Mouse (Mus musculus) lung, postnatal 0 days (tissue): ENCODE measurements at regions not wholly inside any gene's neighbourhood (a gene's known extent, or its start where the extent isn't known, plus 50 kb on each side); places are given as distances from the start of the nearest gene placed in this dataset.

Source experiments
- ATAC-seq: fragments of 200-750 bp; cut with Nextera tagmentation; 2 replicates; pipeline ENCODE4 v1.8.0; 2017; ENCODE audit warnings: moderate library complexity
- DNase-seq: peaks from one replicate; pipeline ENCODE4 v3.0.0-alpha.2; 2016; ENCODE audit warnings: low spot score
- H3K27ac ChIP-seq: fragments of 300-500 bp; sonication (generic); 2 replicates; pipeline ENCODE4 v1.5.1; 2014; ENCODE audit warnings: antibody characterized with exemption, mild to moderate bottlenecking, low read length, mixed read lengths
- H3K27me3 ChIP-seq: fragments of 300-500 bp; sonication (generic); replicated peaks from 2 replicates; pipeline ENCODE4 v1.6.1; 2014; ENCODE audit warnings: low read length, mixed read lengths; ENCODE audit not compliant: insufficient read depth
- H3K36me3 ChIP-seq: fragments of 300-500 bp; sonication (generic); 2 replicates; pipeline ENCODE4 v1.6.1; 2014; ENCODE audit warnings: low read length, mixed read lengths; ENCODE audit not compliant: insufficient read depth
- H3K4me1 ChIP-seq: fragments of 300-500 bp; sonication (generic); 2 replicates; pipeline ENCODE4 v1.6.1; 2014; ENCODE audit warnings: antibody characterized with exemption, low read depth, low read length, mixed read lengths; ENCODE audit not compliant: insufficient read depth
- H3K4me2 ChIP-seq: fragments of 300-500 bp; sonication (generic); replicated peaks from 2 replicates; pipeline ENCODE4 v1.6.1; 2014; ENCODE audit warnings: low read depth, mild to moderate bottlenecking, low read length, moderate library complexity, mixed read lengths
- H3K4me3 ChIP-seq: fragments of 300-500 bp; sonication (generic); 2 replicates; pipeline ENCODE4 v1.5.1; 2014; ENCODE audit warnings: low read depth, low read length
- H3K9ac ChIP-seq: fragments of 300-500 bp; sonication (generic); replicated peaks from 2 replicates; pipeline ENCODE4 v1.6.1; 2014; ENCODE audit warnings: low read depth, mild to moderate bottlenecking
- H3K9me3 ChIP-seq: fragments of 300-500 bp; sonication (generic); 2 replicates; pipeline ENCODE4 v1.6.1; 2016; ENCODE audit warnings: low read length, mixed read lengths
- CTCF ChIP-seq: IDR thresholded peaks from 2 replicates; pipeline ENCODE4 v1.5.1; 2016; ENCODE audit warnings: antibody characterized with exemption, mild to moderate bottlenecking
- EP300 ChIP-seq: IDR thresholded peaks from 2 replicates; pipeline ENCODE4 v1.6.1; 2016; ENCODE audit warnings: antibody characterized with exemption, mild to moderate bottlenecking, control low read depth
- WGBS: fragments of 180-500 bp; shearing (Covaris S2); extraction: QIAGEN DNeasy Blood & Tissue Kit; methylation state at CpG from one replicate; pipeline ENCODE4 v1.1.7; 2014; 5-methylcytosine and 5-hydroxymethylcytosine counted together

- H3K4me2 ChIP-seq = no peak overlapping the region
- TF ChIP-seq CTCF (no peak), EP300 (no peak)
- WGBS = 79% methylated on average over 10 of the region's 10 CpGs
- ATAC-seq = no peak
- no peak for DNase-seq
- no peaks in the 10 kb centered on the region for H3K27me3 ChIP-seq
- H3K36me3 ChIP-seq = no peaks in the 10 kb centered on the region
- no peak overlapping the region for H3K27ac ChIP-seq
- H3K4me3 ChIP-seq = no peak overlapping the region
- no peaks in the 10 kb centered on the region for H3K4me1 ChIP-seq
- H3K9me3 ChIP-seq = no peaks in the 10 kb centered on the region
- H3K9ac ChIP-seq = no peak overlapping the region
These were observed 82.8 kb upstream of the Nectin3 start for GRCm38 (mm10) chr16:46581115-46581514.

GRCm38 (mm10) chr16:46574221-46574620 lies 75.9 kb upstream of the Nectin3 start:
- Histone ChIP-seq H3K36me3 (no peaks in the 10 kb centered on the region), H3K4me1 (no peaks in the 10 kb centered on the region), H3K9ac (no peak overlapping the region), H3K4me3 (no peak overlapping the region), H3K4me2 (no peak overlapping the region), H3K9me3 (no peaks in the 10 kb centered on the region), H3K27ac (no peak overlapping the region), H3K27me3 (no peaks in the 10 kb centered on the region)
- TF ChIP-seq EP300 (no peak), CTCF (no peak)
- DNase-seq = no peak
- ATAC-seq = no peak
- WGBS = 66% methylated on average over 6 of the region's 6 CpGs

GRCm38 (mm10) chr16:46567446-46567845 lies 69.1 kb upstream of the Nectin3 start:
- no peaks in the 10 kb centered on the region for H3K4me1 ChIP-seq
- no peak for ATAC-seq
- no peak for DNase-seq
- whole genome bisulfite sequencing = 68% methylated on average over 1 of the region's 1 CpGs
- no peaks in the 10 kb centered on the region for H3K27me3 ChIP-seq
- no peak overlapping the region for H3K9ac ChIP-seq
- no peaks in the 10 kb centered on the region for H3K9me3 ChIP-seq
- TF ChIP-seq CTCF (no peak), EP300 (no peak)
- H3K4me3 ChIP-seq = no peak overlapping the region
- no peak overlapping the region for H3K27ac ChIP-seq
- no peak overlapping the region for H3K4me2 ChIP-seq
- no peaks in the 10 kb centered on the region for H3K36me3 ChIP-seq

GRCm38 (mm10) chr16:46566020-46566581 lies 67.8 kb upstream of the Nectin3 start:
- Histone ChIP-seq H3K9me3 (no peaks in the 10 kb centered on the region), H3K4me2 (no peak overlapping the region), H3K36me3 (no peaks in the 10 kb centered on the region), H3K27ac (no peak overlapping the region), H3K27me3 (no peaks in the 10 kb centered on the region), H3K4me3 (no peak overlapping the region), H3K9ac (no peak overlapping the region), H3K4me1 (no peaks in the 10 kb centered on the region)
- DNase-seq = peak; percentile 24
- TF ChIP-seq CTCF = no peak
- no peak for TF ChIP-seq EP300
- WGBS = 57% methylated on average over 4 of the region's 4 CpGs
- no peak for ATAC-seq

GRCm38 (mm10) chr16:46557281-46557680 lies 59.0 kb upstream of the Nectin3 start:
- 73% methylated on average over 3 of the region's 3 CpGs for WGBS
- no peak overlapping the region for H3K9ac ChIP-seq
- no peaks in the 10 kb centered on the region for H3K9me3 ChIP-seq
- no peaks in the 10 kb centered on the region for H3K4me1 ChIP-seq
- H3K27ac ChIP-seq = no peak overlapping the region
- H3K27me3 ChIP-seq = no peaks in the 10 kb centered on the region
- TF ChIP-seq EP300 (no peak), CTCF (no peak)
- DNase-seq = no peak
- ATAC-seq = no peak
- H3K4me3 ChIP-seq = no peak overlapping the region
- no peak overlapping the region for H3K4me2 ChIP-seq
- no peaks in the 10 kb centered on the region for H3K36me3 ChIP-seq

- Histone ChIP-seq H3K27ac (no peak overlapping the region), H3K27me3 (no peaks in the 10 kb centered on the region), H3K9ac (no peak overlapping the region), H3K9me3 (no peaks in the 10 kb centered on the region), H3K4me1 (no peaks in the 10 kb centered on the region), H3K36me3 (no peaks in the 10 kb centered on the region), H3K4me2 (no peak overlapping the region), H3K4me3 (no peak overlapping the region)
- 69% methylated on average over 1 of the region's 1 CpGs for WGBS
- ATAC-seq (no peak), DNase-seq (no peak)
- TF ChIP-seq EP300 (no peak), CTCF (no peak)
These were observed 49.9 kb upstream of the Nectin3 start for GRCm38 (mm10) chr16:46548207-46548606.
